Mouse (Mus musculus): ENCODE results near the gene Pllp. TPM values are rescaled to one million over a fixed set of nuclear protein-coding genes. Genes with fewer than 3 reads are reported as not detected.

The Pllp gene
- polyA plus RNA-seq, 1 experiment from 2014 or later, result 164 TPM

GRCm38 (mm10) chr8:94652951-94653350 lies 43.1 kb downstream of the Pllp start:
- Histone ChIP-seq H3K4me1 (replicated peaks; ENCODE audit: control insufficient read depth, insufficient read depth) (no peaks in the 10 kb centered on the region), H3K27me3 (ENCODE audit: control insufficient read depth, insufficient read depth, low read length) (no peaks in the 10 kb centered on the region), H3K9ac (ENCODE audit: low read length) (no peak overlapping the region), H3K4me3 (ENCODE audit: low read depth, low read length) (no peak overlapping the region), H3K9me3 (ENCODE audit: control insufficient read depth, low read length) (no peaks in the 10 kb centered on the region), H3K36me3 (ENCODE audit: control insufficient read depth, insufficient read depth, low read length) (peaks cover 10% of the 10 kb centered on the region), H3K27ac (replicated peaks) (no peak overlapping the region), H3K4me2 (replicated peaks; ENCODE audit: low read depth) (no peak overlapping the region)
- 94% methylated on average over 3 of the region's 3 CpGs for WGBS
- DNase-seq (ENCODE audit: low spot score) (no peak), ATAC-seq (ENCODE audit: low FRiP score, low TSS enrichment) (no peak)
- TF ChIP-seq EP300 (optimal IDR thresholded peaks at IDR 0.05), result no peak
- TF ChIP-seq CTCF (IDR thresholded peaks at IDR 0.05; ENCODE audit: low read depth), result no peak

- ATAC-seq (ENCODE audit: low FRiP score, low TSS enrichment) (no peak), DNase-seq (ENCODE audit: low spot score) (no peak)
- no peak overlapping the region for H3K9ac ChIP-seq (ENCODE audit: low read length)
- 80% methylated on average over 3 of the region's 3 CpGs for WGBS
- no peak overlapping the region for H3K4me2 ChIP-seq (replicated peaks; ENCODE audit: low read depth)
- H3K9me3 ChIP-seq (ENCODE audit: control insufficient read depth, low read length), result no peaks in the 10 kb centered on the region
- no peak overlapping the region for H3K27ac ChIP-seq (replicated peaks)
- TF ChIP-seq EP300 (optimal IDR thresholded peaks at IDR 0.05) (no peak), CTCF (IDR thresholded peaks at IDR 0.05; ENCODE audit: low read depth) (no peak)
- H3K4me1 ChIP-seq (replicated peaks; ENCODE audit: control insufficient read depth, insufficient read depth), result no peaks in the 10 kb centered on the region
- H3K27me3 ChIP-seq (ENCODE audit: control insufficient read depth, insufficient read depth, low read length), result no peaks in the 10 kb centered on the region
- H3K4me3 ChIP-seq (ENCODE audit: low read depth, low read length), result no peak overlapping the region
- peaks cover 14% of the 10 kb centered on the region for H3K36me3 ChIP-seq (ENCODE audit: control insufficient read depth, insufficient read depth, low read length)
These were observed 46.6 kb downstream of the Pllp start for GRCm38 (mm10) chr8:94649496-94649895.

DNA sequence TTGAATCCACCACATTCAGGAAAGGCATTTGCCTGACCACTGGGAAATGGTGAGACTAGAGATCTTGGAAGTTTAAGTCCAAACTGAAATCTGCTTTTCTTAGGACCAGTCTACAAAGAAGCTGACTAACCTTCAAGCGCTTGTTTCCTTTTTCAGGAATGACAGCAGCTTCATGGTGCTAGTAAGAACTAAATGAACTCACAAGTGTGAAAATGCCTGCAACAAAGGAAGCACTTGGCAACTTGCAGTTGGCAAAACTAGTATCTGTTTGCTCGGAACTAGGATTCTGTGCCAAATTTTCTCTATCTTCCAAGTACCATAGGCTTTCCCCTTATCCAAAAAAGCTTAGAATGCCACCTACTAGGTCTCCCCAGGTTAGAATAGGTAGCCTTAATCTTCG lies 49.9 kb downstream of the Pllp start:
- TF ChIP-seq EP300 (optimal IDR thresholded peaks at IDR 0.05), result no peak
- TF ChIP-seq CTCF (IDR thresholded peaks at IDR 0.05; ENCODE audit: low read depth), result no peak
- Histone ChIP-seq H3K4me2 (replicated peaks; ENCODE audit: low read depth) (no peak overlapping the region), H3K27ac (replicated peaks) (no peak overlapping the region), H3K27me3 (ENCODE audit: control insufficient read depth, insufficient read depth, low read length) (no peaks in the 10 kb centered on the region), H3K9me3 (ENCODE audit: control insufficient read depth, low read length) (no peaks in the 10 kb centered on the region), H3K9ac (ENCODE audit: low read length) (no peak overlapping the region), H3K4me1 (replicated peaks; ENCODE audit: control insufficient read depth, insufficient read depth) (no peaks in the 10 kb centered on the region), H3K4me3 (ENCODE audit: low read depth, low read length) (no peak overlapping the region), H3K36me3 (ENCODE audit: control insufficient read depth, insufficient read depth, low read length) (peaks cover 19% of the 10 kb centered on the region)
- 94% methylated on average over 3 of the region's 3 CpGs for WGBS
- no peak for DNase-seq (ENCODE audit: low spot score)
- no peak for ATAC-seq (ENCODE audit: low FRiP score, low TSS enrichment)

DNA sequence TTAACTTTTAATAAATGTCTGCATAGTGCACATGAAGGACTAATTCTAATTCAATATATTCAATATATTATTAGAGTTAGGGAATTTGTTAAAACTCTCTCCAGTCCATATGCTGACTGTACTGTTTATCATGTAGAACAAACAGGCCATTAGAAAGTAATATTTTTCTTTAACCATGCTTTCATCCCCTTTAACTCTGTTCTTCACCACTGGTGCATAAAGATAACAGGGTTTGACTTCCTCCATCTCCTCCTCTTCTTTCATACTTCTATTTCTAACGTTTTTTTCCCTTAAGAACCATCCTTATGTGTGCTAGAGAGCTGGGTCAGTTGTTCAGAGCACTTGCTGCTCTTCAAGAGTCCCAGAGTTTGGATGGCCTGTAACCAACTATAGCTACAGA lies 50.9 kb downstream of the Pllp start:
- Histone ChIP-seq H3K27ac (replicated peaks) (no peak overlapping the region), H3K4me3 (ENCODE audit: low read depth, low read length) (no peak overlapping the region), H3K36me3 (ENCODE audit: control insufficient read depth, insufficient read depth, low read length) (peaks cover 23% of the 10 kb centered on the region), H3K9ac (ENCODE audit: low read length) (no peak overlapping the region), H3K4me2 (replicated peaks; ENCODE audit: low read depth) (no peak overlapping the region), H3K4me1 (replicated peaks; ENCODE audit: control insufficient read depth, insufficient read depth) (no peaks in the 10 kb centered on the region), H3K9me3 (ENCODE audit: control insufficient read depth, low read length) (no peaks in the 10 kb centered on the region), H3K27me3 (ENCODE audit: control insufficient read depth, insufficient read depth, low read length) (no peaks in the 10 kb centered on the region)
- WGBS, result 59% methylated on average over 1 of the region's 1 CpGs
- TF ChIP-seq CTCF (IDR thresholded peaks at IDR 0.05; ENCODE audit: low read depth) (no peak), EP300 (optimal IDR thresholded peaks at IDR 0.05) (no peak)
- ATAC-seq (ENCODE audit: low FRiP score, low TSS enrichment) (no peak), DNase-seq (ENCODE audit: low spot score) (no peak)

- ATAC-seq (ENCODE audit: low FRiP score, low TSS enrichment) (no peak), DNase-seq (ENCODE audit: low spot score) (no peak)
- Histone ChIP-seq H3K4me3 (ENCODE audit: low read depth, low read length) (no peak overlapping the region), H3K4me1 (replicated peaks; ENCODE audit: control insufficient read depth, insufficient read depth) (no peaks in the 10 kb centered on the region), H3K9me3 (ENCODE audit: control insufficient read depth, low read length) (no peaks in the 10 kb centered on the region), H3K27me3 (ENCODE audit: control insufficient read depth, insufficient read depth, low read length) (no peaks in the 10 kb centered on the region), H3K36me3 (ENCODE audit: control insufficient read depth, insufficient read depth, low read length) (peaks cover 25% of the 10 kb centered on the region), H3K9ac (ENCODE audit: low read length) (no peak overlapping the region), H3K27ac (replicated peaks) (no peak overlapping the region), H3K4me2 (replicated peaks; ENCODE audit: low read depth) (no peak overlapping the region)
- WGBS, result 86% methylated on average over 3 of the region's 3 CpGs
- TF ChIP-seq CTCF (IDR thresholded peaks at IDR 0.05; ENCODE audit: low read depth), result peak; percentile 39
- TF ChIP-seq EP300 (optimal IDR thresholded peaks at IDR 0.05), result no peak
These were observed 54.1 kb downstream of the Pllp start for GRCm38 (mm10) chr8:94641938-94642337.

DNA sequence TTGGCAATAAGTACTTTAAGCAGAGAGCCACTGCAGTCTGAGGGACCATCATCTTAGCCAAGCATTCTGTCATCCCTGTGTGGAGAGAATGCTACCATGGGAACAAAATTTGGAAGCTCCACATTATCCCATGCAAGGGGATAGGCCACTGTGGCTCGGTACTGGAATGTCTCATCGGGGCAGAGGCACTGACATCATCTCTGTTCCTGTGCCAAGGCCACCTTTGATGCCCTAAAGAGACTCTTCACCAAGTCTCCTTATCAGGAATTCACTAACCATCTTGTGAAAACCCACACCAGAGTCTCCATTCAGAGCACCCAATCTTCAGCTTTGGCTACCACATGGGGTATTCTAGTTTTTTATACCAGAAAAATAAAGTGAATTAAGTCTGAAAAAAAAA lies 54.9 kb downstream of the Pllp start:
- TF ChIP-seq EP300 (optimal IDR thresholded peaks at IDR 0.05) (no peak), CTCF (IDR thresholded peaks at IDR 0.05; ENCODE audit: low read depth) (no peak)
- no peak overlapping the region for H3K27ac ChIP-seq (replicated peaks)
- H3K4me3 ChIP-seq (ENCODE audit: low read depth, low read length), result no peak overlapping the region
- H3K4me1 ChIP-seq (replicated peaks; ENCODE audit: control insufficient read depth, insufficient read depth), result no peaks in the 10 kb centered on the region
- ATAC-seq (ENCODE audit: low FRiP score, low TSS enrichment) (no peak), DNase-seq (ENCODE audit: low spot score) (no peak)
- no peak overlapping the region for H3K4me2 ChIP-seq (replicated peaks; ENCODE audit: low read depth)
- 92% methylated on average over 2 of the region's 2 CpGs for WGBS
- H3K9me3 ChIP-seq (ENCODE audit: control insufficient read depth, low read length), result no peaks in the 10 kb centered on the region
- H3K9ac ChIP-seq (ENCODE audit: low read length), result no peak overlapping the region
- H3K36me3 ChIP-seq (ENCODE audit: control insufficient read depth, insufficient read depth, low read length), result peaks cover 19% of the 10 kb centered on the region
- no peaks in the 10 kb centered on the region for H3K27me3 ChIP-seq (ENCODE audit: control insufficient read depth, insufficient read depth, low read length)
